Mouse (Mus musculus) liver, adult 2 months (tissue): ENCODE measurements around the gene Dnaic2.

Experiments
- CTCF ChIP-seq: fragments of 200-500 bp; IDR thresholded peaks from 2 replicates; pipeline ENCODE4 v1.5.1; 2011; ENCODE audit warnings: low read depth, low read length, control low read depth
- POLR2A ChIP-seq: fragments of 200-500 bp; IDR thresholded peaks from 2 replicates; pipeline ENCODE4 v1.6.1; 2011; ENCODE audit warnings: low read length, control low read depth; ENCODE audit not compliant: insufficient read depth; ENCODE audit errors: extremely low read depth

DNA sequence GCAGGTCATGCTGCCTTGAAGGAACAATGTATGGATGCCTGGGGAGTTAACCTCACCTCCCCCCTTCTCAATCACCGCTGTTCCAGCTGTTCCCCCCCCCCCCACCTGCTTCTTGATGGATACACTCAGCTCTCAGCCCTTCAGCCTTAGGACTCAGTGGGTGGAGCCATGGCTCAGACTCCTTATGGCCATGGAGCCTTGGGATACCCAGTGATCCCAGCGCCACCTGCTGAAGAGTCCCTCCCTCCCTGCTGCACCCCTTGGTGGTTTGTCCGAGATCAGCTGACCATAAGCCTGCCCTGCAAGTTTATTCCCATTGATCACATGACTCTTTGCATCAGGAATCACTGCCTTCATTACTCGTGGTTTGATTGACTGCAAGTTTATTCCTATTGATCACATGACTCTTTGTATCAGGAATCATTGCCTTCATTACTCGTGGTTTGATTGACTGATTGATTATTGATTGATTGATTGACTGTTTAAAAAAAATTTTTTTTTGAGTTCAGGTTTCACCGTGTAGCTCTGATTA lies 2.7 kb downstream of the Dnaic2 start:
- TF ChIP-seq CTCF, result no peak
- TF ChIP-seq POLR2A, result no peak
